Mouse (Mus musculus) central nervous system, embryonic 18 days (tissue): Measurements from ENCODE around the gene Zfp286. TPM values are rescaled to one million over a fixed set of nuclear protein-coding genes. Genes with fewer than 3 reads are reported as not detected.

Experiments
- polyA plus RNA-seq: library from polyadenylated mRNA; depleted of rRNA; stranded (reverse); fragments of >200 nt; gene quantifications from 2 replicates; pipeline ENCODE4 v1.2.3, GENCODE M21; 2012; rRNA removed

Zfp286 gene
- polyA plus RNA-seq, result 21.5 and 22.8 TPM in 2 replicates

DNA sequence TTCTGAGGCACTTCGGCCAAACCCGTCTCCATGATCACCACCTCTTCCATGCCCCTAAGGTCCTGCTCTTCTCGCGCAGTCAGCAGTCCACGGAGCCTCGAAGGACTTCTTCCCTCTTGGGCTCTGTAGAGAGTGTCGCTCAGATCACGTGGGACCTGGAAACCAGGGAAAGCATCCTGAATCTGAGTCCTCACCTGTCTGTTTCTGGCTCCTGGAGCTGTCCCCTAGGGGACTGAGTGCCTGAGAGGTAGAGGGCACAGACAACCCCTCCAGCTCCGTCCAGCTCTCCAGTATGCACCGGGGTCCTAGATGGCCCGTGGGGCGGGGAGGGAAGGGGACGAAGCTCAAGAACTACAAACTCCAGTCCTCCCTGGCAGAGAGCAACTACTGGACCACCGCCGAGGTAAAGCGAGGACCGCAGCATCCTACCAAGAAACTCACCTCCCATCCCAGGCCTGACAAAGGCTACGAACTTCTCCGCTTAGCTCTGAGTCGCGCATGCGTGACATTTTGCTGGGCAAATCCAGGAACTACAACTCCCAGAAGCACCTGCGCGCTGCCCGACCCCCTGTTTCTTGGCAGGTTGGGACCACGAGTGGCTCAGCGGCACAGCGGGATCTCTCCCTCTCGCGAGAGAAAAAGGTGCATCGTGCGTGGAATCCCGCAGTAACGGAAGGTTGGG is at the start of gene Zfp286:
Gene Zfp286 (minus strand): TSS at position 528 of the 682 bp plus-strand sequence.

DNA sequence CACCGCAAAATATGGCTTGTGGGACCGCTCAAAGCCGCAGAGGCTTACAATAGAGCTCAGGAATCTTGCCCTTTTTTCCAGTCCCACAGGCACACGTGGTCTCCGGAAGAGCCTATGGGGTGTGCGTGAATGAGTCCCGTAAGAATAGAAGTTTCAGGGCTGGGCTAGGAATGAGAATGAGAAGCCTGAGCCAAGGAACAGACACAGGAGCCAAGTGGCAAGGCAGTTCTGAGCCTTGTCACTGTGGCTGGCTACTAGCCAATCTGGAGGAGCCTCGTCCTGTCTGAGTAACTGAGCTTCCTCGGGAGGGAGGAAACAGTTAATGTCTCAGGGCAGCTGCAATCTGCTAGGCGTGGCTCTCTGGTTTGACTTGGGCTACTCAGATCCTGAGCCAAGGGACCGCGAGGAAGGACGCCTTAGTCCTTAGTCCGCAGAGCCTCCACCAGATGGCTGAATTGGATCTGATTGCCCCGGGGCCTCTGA is 30.8 kb upstream of the Zfp286 start, which contains the start of gene Trim16:
Gene Trim16 (plus strand): TSS at position 173 of the 483 bp plus-strand sequence.

DNA sequence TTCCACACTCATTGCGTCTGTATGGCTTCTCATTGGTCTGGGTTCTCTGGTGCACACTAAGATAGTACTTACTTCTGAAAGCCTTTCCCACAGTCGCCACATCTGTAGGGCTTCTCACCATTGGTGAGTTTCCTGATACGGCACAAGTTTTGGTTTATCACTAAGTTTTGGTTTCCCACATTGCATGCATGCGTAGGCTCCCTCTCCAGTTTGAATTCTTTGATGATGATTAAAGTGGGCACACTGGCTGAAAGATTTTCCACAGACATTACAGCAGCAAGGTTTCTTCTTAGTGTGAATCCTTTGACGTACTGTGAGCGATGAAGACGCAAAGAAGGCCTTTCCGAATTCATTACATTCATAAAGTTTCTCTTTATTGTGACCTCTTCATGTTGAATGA is 36.5 kb downstream of the Zfp286 start, which contains the start of gene Gm10428:
Gene Gm10428 (plus strand): TSS at position 321 of the 400 bp plus-strand sequence.

DNA sequence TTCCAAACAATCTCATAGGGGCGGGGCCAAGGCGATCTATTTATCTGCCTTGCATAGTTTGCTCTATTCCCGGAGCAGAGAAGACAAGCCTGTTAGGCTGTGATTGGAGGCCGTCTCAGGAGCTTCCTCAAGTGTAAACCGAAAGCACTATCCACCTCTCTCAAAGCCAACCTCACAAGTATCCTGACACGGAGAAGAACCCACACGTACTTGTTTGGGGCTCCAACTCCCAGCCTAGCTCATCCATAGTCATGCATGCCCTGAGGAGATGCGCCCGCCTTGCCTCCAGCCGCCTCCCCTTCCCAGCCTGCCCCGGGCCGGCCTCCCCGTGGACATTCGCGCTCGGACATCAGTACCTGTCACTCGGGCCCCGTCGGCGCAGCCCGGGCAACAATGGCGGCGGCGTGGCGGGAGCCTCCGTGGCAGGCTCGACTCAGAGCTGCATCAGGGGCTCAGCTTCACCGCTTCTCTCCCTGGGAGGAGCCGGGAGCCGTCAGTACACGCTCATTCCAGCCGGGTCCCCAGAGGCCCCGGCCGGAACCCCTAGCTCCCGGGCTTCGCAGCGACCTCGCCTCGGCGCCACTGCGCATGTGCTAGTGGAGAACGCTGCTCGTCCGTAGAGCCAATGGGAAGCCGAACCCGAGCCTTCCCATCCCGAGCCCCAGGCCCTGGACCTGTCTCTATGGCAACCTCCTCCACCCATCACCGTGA is 57.8 kb downstream of the Zfp286 start, which contains the start of gene Zfp287:
Gene Zfp287 (minus strand): TSS at position 595 of the 711 bp plus-strand sequence.

Other genes with a start within 250 kb of the Zfp286 start
- 4,215 and 4,353 TPM in 2 replicates for gene Ubb, start 238.3 kb downstream of the Zfp286 start, polyA plus RNA-seq
- 36.5 and 36.7 TPM in 2 replicates for gene Trpv2, start 215.0 kb downstream of the Zfp286 start, polyA plus RNA-seq
- 16.7 and 17.9 TPM in 2 replicates for gene Lrrc75a, start 140.9 kb downstream of the Zfp286 start, polyA plus RNA-seq
- 36.1 and 37.4 TPM in 2 replicates for gene Mmgt2, start 140.8 kb downstream of the Zfp286 start, polyA plus RNA-seq
- 15.0 and 15.7 TPM in 2 replicates for gene Zfp287, start 57.6 kb downstream of the Zfp286 start, polyA plus RNA-seq
- gene Gm10428, start 36.4 kb downstream of the Zfp286 start, polyA plus RNA-seq, result not detected in 2 replicates
- gene Trim16, start 30.8 kb upstream of the Zfp286 start, polyA plus RNA-seq, result 5.3 and 6.2 TPM in 2 replicates
- 0.44 and 1.00 TPM in 2 replicates for gene Fbxw10, start 57.6 kb upstream of the Zfp286 start, polyA plus RNA-seq
- gene Tvp23b, start 90.0 kb upstream of the Zfp286 start, polyA plus RNA-seq, result 34.2 and 37.0 TPM in 2 replicates
- 0.24 and 0.25 TPM in 2 replicates for gene Cdrt4, start 161.7 kb upstream of the Zfp286 start, polyA plus RNA-seq